Mouse (Mus musculus): ENCODE data around the gene Ppp6r2. TPM values are rescaled to one million over a fixed set of nuclear protein-coding genes. Genes with fewer than 3 reads are reported as not detected.

Ppp6r2 gene
- total RNA-seq, 1 experiment from 2014 or later, result 41.9 TPM

DNA sequence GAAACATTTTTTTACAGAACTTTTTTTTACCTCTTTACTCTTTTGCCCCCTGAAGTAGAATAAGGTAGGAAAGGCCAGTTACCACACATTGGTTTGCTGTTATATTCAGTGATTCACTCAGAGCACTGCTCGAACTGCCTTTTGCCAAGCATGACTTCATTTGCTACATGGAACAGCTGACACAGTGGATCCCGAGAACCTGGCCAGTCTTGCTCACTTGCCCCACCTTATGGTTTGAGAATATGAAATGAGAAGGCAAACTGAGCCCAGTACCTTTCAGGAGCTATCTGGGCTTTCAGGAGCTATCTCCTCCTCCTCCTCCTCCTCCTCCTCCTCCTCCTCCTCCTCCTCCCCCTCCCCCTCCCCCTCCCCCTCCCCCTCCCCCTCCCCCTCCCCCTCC, 22.2 kb downstream of the Ppp6r2 start:
- no peak for ATAC-seq (ENCODE audit: extremely low read depth, insufficient number of reproducible peaks, low FRiP score, poor library complexity, severe bottlenecking)

DNA sequence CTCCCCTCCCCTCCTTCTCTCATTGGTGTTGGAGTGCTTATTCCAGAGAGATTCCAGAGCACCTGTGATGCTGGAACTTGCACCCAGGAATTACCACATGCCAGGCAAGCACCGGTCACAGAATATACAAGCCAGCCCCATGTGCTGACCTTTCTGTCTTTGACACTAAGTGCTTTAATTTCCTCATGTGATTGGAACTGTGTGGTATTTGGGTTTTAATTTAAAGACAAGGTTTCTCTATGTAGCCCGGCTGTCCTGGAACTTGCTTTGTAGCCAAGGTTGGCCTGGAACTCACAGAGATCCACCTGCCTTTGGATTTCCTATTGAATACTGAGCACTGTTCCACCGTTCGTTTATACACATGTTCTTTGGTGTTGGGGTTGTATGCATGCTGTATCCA, 22.7 kb downstream of the Ppp6r2 start:
- no peak for ATAC-seq (ENCODE audit: extremely low read depth, insufficient number of reproducible peaks, low FRiP score, poor library complexity, severe bottlenecking)

DNA sequence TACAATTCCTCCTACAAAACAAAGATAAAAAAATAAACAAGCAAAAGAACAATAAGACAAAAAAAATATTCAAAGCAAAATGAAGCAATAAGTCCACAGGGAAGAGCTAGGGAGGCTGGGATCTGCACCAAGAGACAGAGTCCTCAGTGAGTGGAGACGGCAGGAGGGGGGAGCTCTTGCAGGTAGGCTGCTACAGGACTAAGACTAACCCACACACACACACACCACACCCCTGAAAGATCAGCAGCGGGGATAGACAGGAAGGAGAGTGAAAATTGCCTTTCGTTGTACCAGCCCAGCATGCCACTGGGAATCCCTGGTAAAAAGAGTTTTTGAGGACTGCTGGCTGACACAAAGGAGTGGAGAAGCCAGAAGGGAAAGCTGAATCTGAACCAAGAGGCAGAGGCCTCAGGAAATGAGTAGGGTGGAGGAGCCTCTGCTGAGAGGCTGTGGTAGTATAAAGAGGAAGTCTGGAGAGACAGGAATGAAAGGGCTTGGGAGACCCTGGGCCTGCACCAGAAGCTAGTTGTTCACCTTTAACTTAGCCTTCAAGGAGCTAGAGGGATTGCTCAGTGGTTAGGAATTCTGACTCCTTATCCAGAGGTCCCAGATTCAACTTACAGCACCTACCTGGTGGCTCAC, 28.5 kb downstream of the Ppp6r2 start:
- no peak for ATAC-seq (ENCODE audit: extremely low read depth, insufficient number of reproducible peaks, low FRiP score, poor library complexity, severe bottlenecking)

DNA sequence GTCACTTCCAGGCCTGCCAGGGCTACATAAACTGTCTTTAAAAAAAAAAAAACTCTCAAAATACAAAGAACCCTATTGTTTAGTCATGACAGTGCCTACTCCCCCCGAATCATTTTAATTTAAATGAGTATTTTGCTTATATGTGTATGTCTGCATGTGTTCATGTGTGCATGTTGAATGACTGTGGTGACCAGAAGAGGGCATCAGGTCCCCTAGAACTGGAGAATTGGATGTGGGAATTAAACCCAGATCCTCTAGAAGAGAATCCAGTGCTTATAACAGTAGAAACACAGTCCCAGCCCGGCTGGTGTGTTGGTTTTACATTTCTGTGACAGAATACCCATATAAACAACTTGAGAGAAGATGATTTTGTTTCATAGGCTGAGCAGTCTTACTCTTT, 29.7 kb downstream of the Ppp6r2 start:
- ATAC-seq (ENCODE audit: extremely low read depth, insufficient number of reproducible peaks, low FRiP score, poor library complexity, severe bottlenecking), result no peak

DNA sequence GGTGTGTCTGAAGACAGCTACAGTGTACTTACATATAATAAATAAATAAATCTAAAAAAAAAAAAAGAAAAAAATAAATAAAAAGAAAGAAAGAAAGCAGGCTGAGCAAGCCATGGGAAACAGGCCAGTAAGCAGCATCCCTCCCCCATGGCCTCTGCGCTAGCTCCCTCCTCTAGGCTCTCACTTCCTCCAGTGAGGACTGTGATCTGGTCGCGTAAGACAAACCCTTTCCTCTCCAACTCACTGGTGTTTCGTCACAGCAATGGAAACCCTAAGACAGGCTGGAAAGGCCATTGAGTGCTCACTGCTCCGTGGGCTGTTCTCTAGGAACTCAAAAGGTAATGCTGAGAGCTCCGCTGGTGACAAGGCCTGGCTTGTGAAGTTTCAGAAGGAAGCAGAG, 37.7 kb downstream of the Ppp6r2 start:
- no peak for ATAC-seq (ENCODE audit: extremely low read depth, insufficient number of reproducible peaks, low FRiP score, poor library complexity, severe bottlenecking)

DNA sequence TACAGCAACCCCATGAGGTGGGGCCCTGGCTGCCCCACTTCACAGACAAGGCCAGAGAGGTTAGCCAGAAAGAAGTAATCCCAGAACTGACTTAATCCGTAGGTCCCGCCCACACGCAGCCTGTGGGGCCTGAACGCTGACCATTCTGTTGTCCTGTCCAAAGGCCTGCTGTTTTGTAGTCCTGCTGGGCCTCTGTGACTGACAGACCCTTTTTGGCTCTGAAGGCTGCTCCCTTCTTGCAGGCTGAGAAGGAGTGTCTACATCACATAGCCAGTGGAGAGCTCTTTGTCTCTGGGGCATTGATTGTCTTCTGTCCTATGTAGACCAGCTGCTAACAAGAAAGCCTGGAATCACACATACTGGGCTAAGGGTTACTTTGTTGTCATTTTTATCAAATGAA, 44.0 kb downstream of the Ppp6r2 start:
- no peak for ATAC-seq (ENCODE audit: extremely low read depth, insufficient number of reproducible peaks, low FRiP score, poor library complexity, severe bottlenecking)

DNA sequence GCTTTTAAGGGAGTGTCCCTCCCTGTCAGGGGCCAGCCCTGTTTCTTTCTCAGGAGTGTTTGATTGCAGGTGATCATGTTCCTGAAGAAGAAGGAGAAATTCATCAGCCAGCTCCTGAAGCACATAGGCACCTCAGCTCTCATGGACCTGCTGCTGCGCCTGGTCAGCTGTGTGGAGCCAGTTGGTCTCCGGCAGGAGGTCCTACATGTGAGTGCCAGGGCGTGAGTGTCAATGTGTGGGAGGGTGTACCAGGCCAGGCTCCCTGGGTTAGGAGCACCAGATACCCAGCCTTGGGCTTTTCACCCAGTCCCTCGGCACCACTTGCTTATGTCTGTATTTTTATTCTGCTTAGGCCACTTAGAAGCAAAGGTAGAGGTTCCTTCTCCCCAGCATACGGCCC, 47.6 kb downstream of the Ppp6r2 start:
- ATAC-seq (ENCODE audit: extremely low read depth, insufficient number of reproducible peaks, low FRiP score, poor library complexity, severe bottlenecking), result no peak

DNA sequence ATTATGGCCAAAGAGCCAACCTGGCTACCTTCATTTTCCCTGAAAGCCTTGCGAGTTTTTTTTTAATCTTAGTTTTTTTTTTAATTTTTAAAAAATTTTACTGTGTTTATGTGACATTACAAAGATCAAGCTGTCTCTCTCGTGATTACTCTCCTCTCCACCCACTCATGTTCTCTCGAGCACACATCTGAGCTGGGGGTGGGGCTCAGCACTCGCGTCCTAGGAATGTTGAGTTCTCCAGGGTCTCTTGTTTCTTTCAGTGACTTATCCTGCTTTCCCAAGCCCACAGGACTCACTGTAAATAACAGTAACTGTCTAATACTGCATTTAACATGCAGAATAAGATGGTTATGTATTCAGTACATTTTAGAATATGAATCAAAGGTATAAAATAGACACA, 53.1 kb downstream of the Ppp6r2 start:
- ATAC-seq (ENCODE audit: extremely low read depth, insufficient number of reproducible peaks, low FRiP score, poor library complexity, severe bottlenecking), result no peak

DNA sequence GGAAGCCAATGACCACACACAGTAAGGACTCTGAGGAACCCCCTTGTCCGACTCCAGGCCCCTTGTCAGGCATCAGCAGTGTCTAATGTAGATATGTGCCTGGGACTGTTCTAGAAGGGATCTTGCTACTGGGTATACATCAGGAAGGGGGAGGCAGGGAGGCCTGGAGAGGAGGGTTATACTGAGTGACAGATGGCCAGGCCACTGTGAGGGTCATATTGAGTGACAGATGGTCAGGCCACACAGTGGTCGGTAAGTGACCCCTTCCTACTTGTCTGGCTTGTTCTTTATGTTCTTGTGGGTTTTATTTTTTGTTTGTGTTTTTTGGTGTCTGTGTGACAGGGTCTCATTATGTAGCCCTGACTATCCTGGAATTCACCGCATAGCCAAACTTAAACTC, 64.1 kb downstream of the Ppp6r2 start:
- no peak for ATAC-seq (ENCODE audit: extremely low read depth, insufficient number of reproducible peaks, low FRiP score, poor library complexity, severe bottlenecking)

DNA sequence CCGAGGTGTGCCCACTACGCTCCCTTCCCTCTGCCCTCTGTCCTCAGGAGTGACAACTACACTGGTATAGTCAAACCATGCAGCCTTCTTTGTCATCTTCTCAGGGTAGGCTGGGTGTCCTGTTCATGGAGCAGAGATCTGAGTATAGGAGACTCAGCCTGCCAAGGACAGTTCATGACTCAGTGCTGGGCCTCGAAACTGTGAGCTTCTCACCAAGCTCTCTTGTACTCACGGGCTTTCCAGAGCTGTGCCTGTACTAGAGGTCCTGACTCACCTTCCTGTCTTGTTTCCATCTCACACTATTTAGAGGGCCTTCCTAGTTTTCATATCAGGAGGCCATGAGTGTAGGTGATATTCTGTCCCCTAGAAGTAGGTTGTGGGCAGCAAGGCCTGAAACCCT, 66.0 kb downstream of the Ppp6r2 start:
- ATAC-seq (ENCODE audit: extremely low read depth, insufficient number of reproducible peaks, low FRiP score, poor library complexity, severe bottlenecking), result no peak

DNA sequence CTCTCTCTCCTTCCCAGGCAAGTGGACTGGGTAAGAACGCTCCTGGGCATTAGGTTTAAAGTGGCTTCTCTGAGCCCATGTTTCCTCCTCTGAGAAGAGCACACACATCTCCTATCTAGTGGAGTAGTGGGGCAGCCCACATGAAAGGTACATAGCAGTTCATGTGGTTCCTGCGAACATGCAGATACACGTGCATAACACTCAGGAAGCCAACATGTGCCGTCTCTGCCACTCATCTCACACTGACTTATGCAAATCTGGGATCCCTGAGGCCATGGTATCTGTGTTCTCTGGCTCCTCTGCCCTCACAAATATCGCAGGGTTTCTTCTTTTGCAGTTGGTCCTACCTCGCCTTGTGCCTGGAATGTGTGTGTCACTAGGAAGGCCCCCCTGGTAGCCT, 71.2 kb downstream of the Ppp6r2 start:
- peak; percentile 27; the same call in 1 of the 2 replicates for ATAC-seq (ENCODE audit: extremely low read depth, insufficient number of reproducible peaks, low FRiP score, poor library complexity, severe bottlenecking)

DNA sequence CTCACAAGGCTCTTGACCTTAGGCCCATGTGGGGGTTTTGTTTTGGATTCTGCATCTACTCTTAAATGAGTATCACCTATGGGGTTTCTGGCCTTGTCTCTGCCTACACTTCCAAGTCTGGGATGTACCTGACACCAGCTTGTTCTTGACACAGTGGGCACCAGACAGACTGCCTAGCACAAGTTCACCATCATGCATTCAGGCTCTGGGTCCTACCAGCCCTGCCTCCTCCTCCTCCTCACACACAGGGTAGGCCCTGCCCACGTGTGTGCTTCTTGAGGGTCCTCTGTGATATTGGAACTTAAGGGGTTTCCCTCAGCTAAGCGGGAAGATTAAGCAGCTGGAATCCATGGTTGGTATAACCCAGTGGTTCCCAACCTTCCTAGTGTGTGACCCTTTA, 72.7 kb downstream of the Ppp6r2 start:
- no peak for ATAC-seq (ENCODE audit: extremely low read depth, insufficient number of reproducible peaks, low FRiP score, poor library complexity, severe bottlenecking)

DNA sequence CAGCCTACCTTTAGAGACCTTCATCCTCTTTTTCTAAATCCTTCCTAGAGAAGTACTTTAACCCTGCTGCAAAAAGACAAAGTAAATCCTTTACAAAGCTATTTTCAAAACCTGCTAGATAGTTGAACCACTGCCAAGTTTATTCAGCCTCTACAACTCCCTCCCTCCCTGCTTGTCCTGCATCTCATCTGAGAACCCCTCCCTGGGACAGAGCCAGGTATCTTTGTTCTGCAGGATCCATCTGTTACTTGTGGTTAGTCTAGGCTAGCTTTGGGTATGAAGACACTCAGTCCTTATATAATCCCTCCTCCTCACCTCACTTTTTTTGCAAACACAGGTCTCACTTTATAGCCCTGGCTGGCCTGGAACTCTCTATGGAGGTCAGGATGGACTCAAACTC, 73.7 kb downstream of the Ppp6r2 start:
- no peak for ATAC-seq (ENCODE audit: extremely low read depth, insufficient number of reproducible peaks, low FRiP score, poor library complexity, severe bottlenecking)

DNA sequence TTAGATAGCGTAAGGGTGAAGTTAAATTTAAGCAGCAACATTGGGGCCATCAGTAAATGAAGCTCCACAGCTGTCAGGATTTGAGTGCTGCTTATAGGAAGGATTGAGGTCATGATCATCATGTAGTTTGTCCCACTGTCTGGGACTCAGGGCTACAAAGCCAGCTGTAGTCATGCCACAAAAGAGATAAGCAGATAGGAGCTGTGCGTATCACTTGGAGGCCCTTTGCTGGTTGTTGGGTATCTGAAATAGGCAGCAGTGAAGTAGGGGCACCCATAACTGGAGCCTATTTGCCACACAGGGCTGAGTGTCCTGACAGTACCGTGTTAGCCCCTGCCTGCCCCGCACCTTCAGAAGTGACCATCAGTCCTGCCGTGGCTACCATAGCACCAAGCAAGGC, 74.1 kb downstream of the Ppp6r2 start:
- no peak for ATAC-seq (ENCODE audit: extremely low read depth, insufficient number of reproducible peaks, low FRiP score, poor library complexity, severe bottlenecking)

DNA sequence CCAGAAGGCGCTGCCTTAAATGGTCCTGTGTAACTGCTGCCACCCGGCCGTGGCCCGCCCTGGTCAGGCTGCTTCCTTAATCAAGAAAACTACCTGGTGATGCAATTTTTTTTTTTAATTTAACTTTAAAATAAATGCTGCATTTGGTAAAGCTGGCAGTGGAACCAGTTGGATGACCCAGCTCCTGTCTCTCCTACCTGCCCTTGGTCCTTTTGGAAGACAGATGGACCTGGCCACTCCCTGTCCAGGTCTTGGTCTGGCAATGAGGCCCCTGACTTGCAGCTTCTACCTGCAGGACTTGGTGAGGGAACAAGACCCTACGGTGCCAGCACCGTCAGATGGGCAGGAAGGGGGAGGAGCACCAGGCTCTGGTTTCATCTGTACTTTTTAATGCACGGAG, 74.8 kb downstream of the Ppp6r2 start:
- no peak for ATAC-seq (ENCODE audit: extremely low read depth, insufficient number of reproducible peaks, low FRiP score, poor library complexity, severe bottlenecking)

DNA sequence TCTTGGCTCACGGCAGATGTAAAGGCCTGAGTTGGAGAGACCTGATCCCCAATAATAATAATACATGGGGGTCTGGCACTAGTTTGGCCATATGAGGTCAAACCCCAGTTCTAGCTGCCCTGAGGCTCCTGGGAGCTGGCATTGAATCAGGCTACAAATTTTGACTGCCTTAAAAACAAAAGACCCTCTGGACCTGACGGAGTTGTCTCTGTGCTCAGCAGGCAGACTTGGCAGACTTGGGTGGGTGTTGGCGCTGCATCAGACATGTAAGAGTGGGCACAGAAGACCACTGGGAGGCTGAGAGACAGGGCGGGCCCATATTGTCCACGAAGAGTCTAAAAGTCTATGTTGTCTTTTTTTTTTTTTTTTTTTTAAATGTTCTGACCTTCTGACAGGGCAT, 75.2 kb downstream of the Ppp6r2 start:
- no peak for ATAC-seq (ENCODE audit: extremely low read depth, insufficient number of reproducible peaks, low FRiP score, poor library complexity, severe bottlenecking)

DNA sequence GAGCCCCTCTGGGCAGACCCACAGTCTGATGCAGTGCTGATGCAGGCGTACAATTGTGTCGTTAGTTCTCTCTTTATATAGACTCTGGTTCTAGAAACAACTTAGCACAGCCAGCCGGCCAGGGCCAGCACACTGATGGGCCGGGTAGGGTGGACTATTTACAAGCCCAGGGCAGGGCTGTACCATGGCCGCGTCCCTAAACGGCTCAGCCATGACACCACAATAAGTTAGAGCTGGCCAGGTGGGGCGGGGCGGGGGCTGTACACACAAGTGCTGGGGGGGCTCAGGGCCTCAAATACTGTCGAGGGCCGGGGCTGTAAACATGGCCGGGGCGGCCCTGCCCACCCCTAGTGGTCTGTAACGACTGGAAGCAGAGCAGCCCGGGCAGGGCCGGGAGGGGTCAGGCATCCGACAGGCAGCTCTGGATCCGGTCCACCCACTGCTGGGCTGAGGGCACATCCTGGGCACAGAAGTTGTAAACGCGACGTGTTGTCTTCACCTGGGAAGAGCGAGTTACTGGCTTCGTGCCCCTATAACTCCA, 76.9 kb downstream of the Ppp6r2 start:
- ATAC-seq (ENCODE audit: extremely low read depth, insufficient number of reproducible peaks, low FRiP score, poor library complexity, severe bottlenecking), result no peak

DNA sequence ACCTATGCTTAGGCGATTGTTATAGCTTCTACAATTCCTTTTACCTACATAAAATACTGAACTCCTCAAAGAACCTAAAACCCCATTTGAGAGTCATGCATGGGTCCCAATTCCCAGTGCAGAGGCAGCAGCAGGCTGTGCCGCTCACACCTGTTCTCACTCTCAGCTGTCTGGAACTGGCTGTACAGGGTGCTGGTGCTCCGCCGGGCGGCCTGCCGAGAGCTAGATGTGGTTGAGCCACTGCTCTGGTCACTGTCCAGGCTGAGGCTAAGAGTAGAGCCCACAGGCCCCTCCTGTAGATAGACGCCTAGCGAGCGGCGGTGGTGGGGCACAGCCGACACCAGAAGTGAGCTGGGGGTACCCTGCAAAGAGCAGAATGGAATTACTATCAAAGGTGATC, 78.1 kb downstream of the Ppp6r2 start:
- no peak for ATAC-seq (ENCODE audit: extremely low read depth, insufficient number of reproducible peaks, low FRiP score, poor library complexity, severe bottlenecking)

DNA sequence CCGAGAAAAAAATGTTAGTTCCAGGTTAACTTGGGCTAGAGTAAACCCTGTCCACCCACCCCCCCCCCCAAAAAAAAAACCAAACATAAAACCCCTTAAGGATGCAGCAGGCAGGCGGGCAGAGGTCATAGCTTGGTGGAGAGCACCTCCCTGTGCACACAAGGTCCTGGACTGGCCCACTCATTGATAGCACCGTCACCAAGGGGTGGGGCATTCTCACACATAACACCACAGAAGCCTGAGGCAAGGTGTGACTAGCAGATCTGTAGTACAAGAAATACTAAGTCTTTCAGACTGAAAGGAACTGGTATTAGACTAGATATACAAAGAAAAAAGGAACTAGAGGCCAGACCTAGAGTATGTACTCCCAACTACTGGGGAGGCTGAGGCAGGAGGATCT, 80.2 kb downstream of the Ppp6r2 start:
- ATAC-seq (ENCODE audit: extremely low read depth, insufficient number of reproducible peaks, low FRiP score, poor library complexity, severe bottlenecking), result no peak

DNA sequence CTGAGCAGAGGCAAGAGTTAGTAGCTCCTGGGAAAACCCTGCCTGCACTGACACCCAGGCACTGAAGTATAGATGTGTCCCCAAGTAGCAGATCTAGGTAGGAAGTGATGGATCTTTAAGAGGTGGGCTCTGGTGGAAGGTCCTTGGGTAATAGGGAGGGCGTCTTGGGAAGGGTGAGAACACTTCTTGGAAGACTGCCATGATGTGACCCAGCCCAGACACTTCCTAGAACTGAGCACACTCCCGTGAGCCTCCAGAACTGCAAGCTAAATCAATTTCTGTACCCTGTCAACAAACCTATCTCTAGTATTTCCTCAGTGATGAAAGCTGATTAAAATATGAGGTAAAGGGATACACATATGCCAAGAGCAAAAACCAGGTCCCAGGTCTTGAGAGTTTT, 81.4 kb downstream of the Ppp6r2 start:
- ATAC-seq (ENCODE audit: extremely low read depth, insufficient number of reproducible peaks, low FRiP score, poor library complexity, severe bottlenecking), result no peak

DNA sequence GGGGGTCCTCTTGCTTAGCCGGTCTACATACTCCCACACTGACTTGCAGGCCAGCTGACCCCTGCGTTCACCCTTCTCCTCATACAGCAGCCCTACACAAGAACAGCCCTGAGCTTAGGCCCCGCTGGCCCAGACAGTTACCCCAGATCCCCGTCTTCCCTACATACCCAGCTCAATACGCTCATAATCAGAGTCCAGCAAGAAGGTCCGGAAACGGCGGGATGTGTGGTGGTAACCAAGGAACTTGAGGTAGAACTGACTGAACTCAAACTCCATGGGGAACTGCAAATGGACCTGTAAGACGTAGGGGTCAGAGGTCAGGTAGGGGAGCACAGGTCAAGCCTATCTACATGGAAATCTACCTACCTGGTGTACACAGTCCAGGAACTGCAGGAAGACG, 82.4 kb downstream of the Ppp6r2 start:
- no peak for ATAC-seq (ENCODE audit: extremely low read depth, insufficient number of reproducible peaks, low FRiP score, poor library complexity, severe bottlenecking)
